Mouse (Mus musculus) liver, embryonic 13.5 days (tissue): Measurements from ENCODE around the gene Bcl2l10. TPM values are rescaled to one million over a fixed set of nuclear protein-coding genes. Genes with fewer than 3 reads are reported as not detected.

Experiments used
- ATAC-seq: fragments of 200-750 bp; cut with Nextera tagmentation; 2 replicates; pipeline ENCODE4 v1.8.0; 2017; ENCODE audit warnings: low read depth, mild to moderate bottlenecking, moderate number of reproducible peaks, moderate library complexity
- DNase-seq: peaks from one replicate; pipeline ENCODE4 v3.0.0; 2022
- H3K27ac ChIP-seq: fragments of 300-500 bp; sonication (generic); 2 replicates; pipeline ENCODE4 v1.5.1; 2015; ENCODE audit warnings: moderate library complexity, mild to moderate bottlenecking, inconsistent platforms
- H3K27me3 ChIP-seq: fragments of 300-500 bp; sonication (generic); 2 replicates; pipeline ENCODE4 v1.6.1; 2015; ENCODE audit warnings: mild to moderate bottlenecking, inconsistent platforms
- H3K36me3 ChIP-seq: fragments of 300-500 bp; sonication (generic); 2 replicates; pipeline ENCODE4 v1.6.1; 2015; ENCODE audit warnings: mild to moderate bottlenecking, inconsistent platforms
- H3K4me1 ChIP-seq: fragments of 300-500 bp; sonication (generic); replicated peaks from 2 replicates; pipeline ENCODE4 v1.6.1; 2015; ENCODE audit warnings: inconsistent platforms
- H3K4me2 ChIP-seq: fragments of 300-500 bp; sonication (generic); 2 replicates; pipeline ENCODE4 v1.6.1; 2015; ENCODE audit warnings: inconsistent platforms, mild to moderate bottlenecking, moderate library complexity
- H3K4me3 ChIP-seq: fragments of 300-500 bp; sonication (generic); replicated peaks from 2 replicates; pipeline ENCODE4 v1.5.1; 2015; ENCODE audit warnings: mild to moderate bottlenecking, inconsistent platforms
- H3K9ac ChIP-seq: fragments of 300-500 bp; sonication (generic); 2 replicates; pipeline ENCODE4 v1.6.1; 2015; ENCODE audit warnings: mild to moderate bottlenecking, inconsistent platforms
- H3K9me3 ChIP-seq: fragments of 300-500 bp; sonication (generic); replicated peaks from 2 replicates; pipeline ENCODE4 v1.6.1; 2016; ENCODE audit warnings: inconsistent platforms
- WGBS: fragments of 180-500 bp; shearing (Covaris S2); methylation state at CpG from one replicate; pipeline ENCODE4 v1.1.7; 2015; ENCODE audit not compliant: insufficient replicate concordance; 5-methylcytosine and 5-hydroxymethylcytosine counted together
- polyA plus RNA-seq: library from polyadenylated mRNA; unstranded; fragments of >200 nt; fragmentation: Nextera tagmentation; extraction: Ambion mirVana; gene quantifications from 2 replicates; pipeline ENCODE4 v1.2.1, GENCODE M21; 2015

Gene Bcl2l10
- polyA plus RNA-seq, 1 experiment from 2014 or later: not detected

DNA sequence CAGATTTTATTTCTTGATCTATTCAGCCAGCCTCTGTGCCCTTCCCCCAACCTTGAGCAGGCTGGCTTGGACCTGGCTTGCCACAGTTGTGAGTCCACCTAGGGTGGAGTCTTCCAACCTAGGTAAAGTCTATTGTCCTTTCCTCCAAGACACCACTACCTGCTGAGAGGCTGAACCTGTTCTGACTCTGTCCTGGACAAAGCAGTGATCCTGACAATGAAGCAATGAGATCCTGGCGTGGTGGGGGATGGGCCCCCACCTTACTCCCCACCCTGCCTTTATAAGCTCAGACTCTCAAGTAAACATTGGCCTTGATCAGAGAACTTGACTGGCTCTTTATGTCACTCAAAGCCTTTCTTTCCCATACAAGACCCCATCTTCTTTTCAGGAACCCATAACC lies 28.9 kb downstream of the Bcl2l10 start:
- Histone ChIP-seq H3K27ac (no peak overlapping the region), H3K4me2 (no peak overlapping the region), H3K4me1 (no peaks in the 10 kb centered on the region), H3K4me3 (no peak overlapping the region), H3K9ac (no peak overlapping the region), H3K36me3 (no peaks in the 10 kb centered on the region), H3K9me3 (no peaks in the 10 kb centered on the region), H3K27me3 (no peaks in the 10 kb centered on the region)
- no peak for ATAC-seq
- 46% methylated on average over 1 of the region's 1 CpGs for WGBS
- no peak for DNase-seq

GRCm38 (mm10) chr9:75378774-75379173 lies 31.2 kb downstream of the Bcl2l10 start:
- WGBS: 49% methylated on average over 2 of the region's 2 CpGs
- Histone ChIP-seq H3K4me1 (no peaks in the 10 kb centered on the region), H3K36me3 (no peaks in the 10 kb centered on the region), H3K4me2 (no peak overlapping the region), H3K9me3 (no peaks in the 10 kb centered on the region), H3K27ac (no peak overlapping the region), H3K4me3 (no peak overlapping the region), H3K9ac (no peak overlapping the region), H3K27me3 (no peaks in the 10 kb centered on the region)
- ATAC-seq: no peak
- DNase-seq: no peak

DNA sequence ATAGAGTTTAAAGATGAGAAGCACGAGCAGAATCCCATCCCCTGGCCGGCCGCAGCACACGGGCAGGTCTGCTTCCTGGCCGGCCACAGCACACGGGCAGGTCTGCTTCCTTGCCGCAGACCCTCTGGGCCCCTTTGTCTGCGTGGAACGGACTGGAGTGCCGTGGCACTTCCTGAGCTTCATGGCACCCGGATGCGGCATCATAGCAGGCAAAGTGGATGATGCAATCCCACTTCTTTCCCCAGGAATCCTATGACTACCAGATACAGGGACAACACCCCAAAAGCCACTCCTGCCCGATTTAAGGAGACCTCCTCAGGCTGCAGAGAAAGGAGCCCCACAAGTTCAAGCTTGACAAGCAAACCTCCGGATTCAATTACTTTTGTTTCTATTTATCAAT lies 35.3 kb downstream of the Bcl2l10 start:
- no peaks in the 10 kb centered on the region for H3K4me1 ChIP-seq
- no peak overlapping the region for H3K4me2 ChIP-seq
- H3K9me3 ChIP-seq: no peaks in the 10 kb centered on the region
- DNase-seq: no peak
- no peak overlapping the region for H3K4me3 ChIP-seq
- no peak overlapping the region for H3K9ac ChIP-seq
- no peaks in the 10 kb centered on the region for H3K27me3 ChIP-seq
- WGBS: 76% methylated on average over 14 of the region's 14 CpGs
- no peak for ATAC-seq
- no peak overlapping the region for H3K27ac ChIP-seq
- peaks cover 9% of the 10 kb centered on the region; the same call in 1 of the 2 replicates for H3K36me3 ChIP-seq

DNA sequence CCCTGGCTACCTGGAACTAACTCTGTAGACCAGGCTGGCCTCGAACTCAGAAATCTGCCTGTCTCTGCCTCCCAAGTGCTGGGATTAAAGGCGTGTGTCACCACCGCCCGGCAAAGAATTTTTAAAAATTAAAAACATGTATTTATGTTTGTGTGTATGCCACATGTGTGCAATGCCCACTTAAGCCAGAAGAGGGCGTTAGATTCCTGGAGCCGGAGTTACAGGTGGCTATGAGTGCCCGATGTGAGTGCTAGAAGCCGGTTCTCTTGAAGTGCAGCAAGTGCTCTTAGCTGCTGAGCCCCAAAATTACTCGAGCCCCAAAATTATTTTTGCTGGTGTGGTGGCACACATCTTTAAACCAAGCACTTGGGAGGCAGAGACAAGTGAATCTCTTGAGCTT lies 36.2 kb downstream of the Bcl2l10 start:
- no peaks in the 10 kb centered on the region for H3K4me1 ChIP-seq
- ATAC-seq (no peak), DNase-seq (no peak)
- peaks cover 16% of the 10 kb centered on the region for H3K36me3 ChIP-seq
- H3K27ac ChIP-seq: no peak overlapping the region
- no peak overlapping the region for H3K9ac ChIP-seq
- no peak overlapping the region for H3K4me2 ChIP-seq
- H3K9me3 ChIP-seq: no peaks in the 10 kb centered on the region
- H3K4me3 ChIP-seq: no peak overlapping the region
- 64% methylated on average over 9 of the region's 9 CpGs for WGBS
- H3K27me3 ChIP-seq: no peaks in the 10 kb centered on the region

- Histone ChIP-seq H3K4me3 (no peak overlapping the region), H3K27ac (no peak overlapping the region), H3K27me3 (no peaks in the 10 kb centered on the region), H3K9ac (no peak overlapping the region), H3K36me3 (peaks cover 22% of the 10 kb centered on the region), H3K4me2 (no peak overlapping the region), H3K4me1 (no peaks in the 10 kb centered on the region), H3K9me3 (no peaks in the 10 kb centered on the region)
- no peak for DNase-seq
- 0 out of 2 replicates have a peak, but pooled peaks have one; percentile 18 for ATAC-seq
- 71% methylated on average over 3 of the region's 3 CpGs for WGBS
Observed at GRCm38 (mm10) chr9:75384337-75384962, 36.9 kb downstream of the Bcl2l10 start.

GRCm38 (mm10) chr9:75385218-75385974 lies 37.8 kb downstream of the Bcl2l10 start:
- Histone ChIP-seq H3K27me3 (no peaks in the 10 kb centered on the region), H3K36me3 (peaks cover 28% of the 10 kb centered on the region), H3K9ac (no peak overlapping the region), H3K9me3 (no peaks in the 10 kb centered on the region), H3K4me1 (no peaks in the 10 kb centered on the region), H3K4me2 (no peak overlapping the region), H3K27ac (no peak overlapping the region), H3K4me3 (no peak overlapping the region)
- DNase-seq (no peak), ATAC-seq (no peak)
- 73% methylated on average over 9 of the region's 9 CpGs for WGBS

- WGBS: 83% methylated on average over 12 of the region's 12 CpGs
- H3K9ac ChIP-seq: no peak overlapping the region
- H3K36me3 ChIP-seq: peaks cover 82% of the 10 kb centered on the region
- H3K9me3 ChIP-seq: no peaks in the 10 kb centered on the region
- H3K4me3 ChIP-seq: no peak overlapping the region
- DNase-seq (no peak), ATAC-seq (no peak)
- H3K27me3 ChIP-seq: no peaks in the 10 kb centered on the region
- H3K27ac ChIP-seq: no peak overlapping the region
- H3K4me1 ChIP-seq: peaks cover 8% of the 10 kb centered on the region
- no peak overlapping the region for H3K4me2 ChIP-seq
Observed at GRCm38 (mm10) chr9:75393251-75393650, 45.7 kb downstream of the Bcl2l10 start.

DNA sequence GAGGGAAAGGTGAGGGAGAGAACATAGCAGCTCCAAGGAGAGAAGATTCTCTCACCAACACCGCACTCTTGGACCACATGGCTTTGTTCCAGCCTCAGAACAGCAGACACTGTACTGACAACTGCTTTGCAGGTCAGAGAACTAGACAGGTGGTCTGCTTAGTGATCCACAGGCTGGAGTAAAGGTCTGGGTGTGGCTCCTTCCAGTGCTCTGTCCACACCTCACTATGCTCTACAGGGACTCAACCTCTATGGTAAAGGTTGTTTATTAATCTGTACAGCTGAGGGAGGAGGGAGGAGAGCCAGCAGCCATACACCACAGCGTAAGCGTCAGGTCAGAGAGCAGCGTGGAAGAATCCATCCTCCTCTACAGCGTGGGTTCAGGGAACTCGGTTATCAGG lies 48.4 kb downstream of the Bcl2l10 start:
- H3K9me3 ChIP-seq: no peaks in the 10 kb centered on the region
- H3K4me2 ChIP-seq: no peak overlapping the region
- H3K36me3 ChIP-seq: peaks cover 64% of the 10 kb centered on the region
- WGBS: 50% methylated on average over 6 of the region's 6 CpGs
- H3K9ac ChIP-seq: no peak overlapping the region
- no peak overlapping the region for H3K27ac ChIP-seq
- peak; percentile 34; the same call in 1 of the 2 replicates for ATAC-seq
- H3K27me3 ChIP-seq: no peaks in the 10 kb centered on the region
- no peak for DNase-seq
- peaks cover 14% of the 10 kb centered on the region for H3K4me1 ChIP-seq
- H3K4me3 ChIP-seq: no peak overlapping the region

DNA sequence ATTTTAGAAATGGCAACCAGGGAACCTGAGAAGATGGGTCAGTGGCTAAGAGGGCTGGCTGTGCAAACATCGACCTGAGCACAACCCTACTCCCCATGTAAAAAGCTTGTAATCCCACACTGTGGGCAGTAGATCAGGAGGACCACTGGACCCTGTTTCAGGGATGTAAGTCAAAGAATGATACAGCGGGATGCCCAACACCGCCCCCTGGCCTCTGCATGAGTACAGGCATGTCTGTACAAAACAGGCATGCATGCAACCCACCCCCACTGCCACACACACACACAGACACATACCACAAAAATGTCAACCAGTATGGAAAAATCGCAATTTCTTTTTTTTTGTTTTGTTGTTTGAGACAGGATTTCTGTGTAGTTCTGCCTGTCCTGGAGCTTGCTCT lies 51.5 kb downstream of the Bcl2l10 start:
- no peak overlapping the region for H3K4me3 ChIP-seq
- H3K9ac ChIP-seq: no peak overlapping the region
- peaks cover 37% of the 10 kb centered on the region for H3K36me3 ChIP-seq
- WGBS: 77% methylated on average over 4 of the region's 4 CpGs
- H3K27ac ChIP-seq: no peak overlapping the region
- H3K27me3 ChIP-seq: no peaks in the 10 kb centered on the region
- H3K4me1 ChIP-seq: peaks cover 37% of the 10 kb centered on the region
- no peaks in the 10 kb centered on the region for H3K9me3 ChIP-seq
- ATAC-seq (no peak), DNase-seq (no peak)
- no peak overlapping the region for H3K4me2 ChIP-seq

- ATAC-seq: no peak
- H3K36me3 ChIP-seq: peaks cover 25% of the 10 kb centered on the region
- DNase-seq: no peak
- peaks cover 50% of the 10 kb centered on the region for H3K4me1 ChIP-seq
- no peak overlapping the region for H3K9ac ChIP-seq
- H3K27me3 ChIP-seq: no peaks in the 10 kb centered on the region
- no peak overlapping the region for H3K4me3 ChIP-seq
- 39% methylated on average over 5 of the region's 5 CpGs for WGBS
- H3K27ac ChIP-seq: no peak overlapping the region
- no peak overlapping the region for H3K4me2 ChIP-seq
- no peaks in the 10 kb centered on the region for H3K9me3 ChIP-seq
Observed at GRCm38 (mm10) chr9:75400639-75401038, 53.1 kb downstream of the Bcl2l10 start.
